Comparison of ENCODE assay signal across 34 mouse cellular contexts in genomic region chr6:85926709-85927108, GRCm38 (mm10). TPM values are rescaled to one million over a fixed set of nuclear protein-coding genes. Genes with fewer than 3 reads are reported as not detected.
DNase-seq lines count a peak whose midpoint lies in the region; ATAC-seq lines count a peak whose summit lies in the region.
"Had no signal": no experiment of that assay in that cellular context is flagged by ENCODE, and none has a peak within 500 bp of the region (broad histone marks: within the 10 kb centered on the region; RNA-seq: fewer than 3 reads in every experiment).

No protein-coding gene starts in this region.

- ATAC-seq in kidney, embryonic 15.5 days (replicated peaks; ENCODE audit: low FRiP score) = no peak
- ATAC-seq in liver, embryonic 16.5 days (ENCODE audit: low read depth) = no peak
- ATAC-seq in liver, embryonic 12.5 days = no peak
- ATAC-seq: forebrain, embryonic 16.5 days; inflammation-experienced regulatory T-cells, adult 6 months; midbrain, embryonic 16.5 days had no signal

- no peaks in the 10 kb centered on the region for H3K27me3 ChIP-seq in kidney, embryonic 15.5 days
- H3K27me3 ChIP-seq in liver, embryonic 16.5 days (ENCODE audit: control insufficient read depth, insufficient read depth, low read depth, low read length) = no peaks in the 10 kb centered on the region
- H3K27me3 ChIP-seq in liver, embryonic 12.5 days (replicated peaks) = no peaks in the 10 kb centered on the region
- H3K27me3 ChIP-seq: heart, embryonic 13.5 days; hindbrain, embryonic 15.5 days; limb, embryonic 15.5 days; neural tube, embryonic 12.5 days had no signal

- no peaks in the 10 kb centered on the region for H3K4me1 ChIP-seq in kidney, embryonic 15.5 days
- no peaks in the 10 kb centered on the region for H3K4me1 ChIP-seq in liver, embryonic 16.5 days (ENCODE audit: control insufficient read depth, low read depth, low read length)
- no peaks in the 10 kb centered on the region for H3K4me1 ChIP-seq in liver, embryonic 12.5 days
- H3K4me1 ChIP-seq: heart, embryonic 13.5 days; hindbrain, embryonic 10.5 days; hindbrain, embryonic 15.5 days; limb, embryonic 10.5 days; limb, embryonic 15.5 days; neural tube, embryonic 12.5 days had no signal

- H3K9me3 ChIP-seq in kidney, embryonic 15.5 days (replicated peaks) = no peaks in the 10 kb centered on the region
- H3K9me3 ChIP-seq in liver, embryonic 16.5 days (replicated peaks; ENCODE audit: control insufficient read depth, low read length) = no peaks in the 10 kb centered on the region
- H3K9me3 ChIP-seq in liver, embryonic 12.5 days (replicated peaks) = no peaks in the 10 kb centered on the region
- H3K9me3 ChIP-seq: G1E; heart, embryonic 13.5 days; hindbrain, embryonic 10.5 days; hindbrain, embryonic 15.5 days; limb, embryonic 10.5 days; limb, embryonic 15.5 days; neural tube, embryonic 12.5 days had no signal

- no peak overlapping the region for H3K4me2 ChIP-seq in kidney, embryonic 15.5 days
- H3K4me2 ChIP-seq in liver, embryonic 16.5 days (ENCODE audit: low read depth, low read length) = no peak overlapping the region
- H3K4me2 ChIP-seq in liver, embryonic 12.5 days = no peak overlapping the region
- H3K4me2 ChIP-seq: heart, embryonic 13.5 days; hindbrain, embryonic 15.5 days; limb, embryonic 15.5 days; lung, embryonic 14.5 days; midbrain, embryonic 11.5 days; neural tube, embryonic 12.5 days had no signal

- peak overlapping the region; percentile 24; the same call in 1 of the 2 replicates for H3K27ac ChIP-seq in kidney, embryonic 15.5 days
- peak overlapping the region; percentile 12 for H3K27ac ChIP-seq in liver, embryonic 16.5 days (ENCODE audit: low read length)
- no peak overlapping the region for H3K27ac ChIP-seq in liver, embryonic 12.5 days
- H3K27ac ChIP-seq: gastrocnemius, adult 2 months; heart, adult 2 months; heart, embryonic 13.5 days; hindbrain, embryonic 10.5 days; hindbrain, embryonic 15.5 days; limb, embryonic 10.5 days; limb, embryonic 15.5 days; neural tube, embryonic 12.5 days had no signal

- WGBS in kidney, embryonic 15.5 days = 93% methylated on average over 1 of the region's 1 CpGs
- 47% methylated on average over 1 of the region's 1 CpGs for WGBS in liver, embryonic 16.5 days (ENCODE audit: insufficient replicate concordance)
- 58% methylated on average over 1 of the region's 1 CpGs for WGBS in liver, embryonic 12.5 days (ENCODE audit: insufficient replicate concordance)

- peak; percentile 41 for DNase-seq in adrenal gland, postnatal 10 days
- no peak for DNase-seq in adrenal gland, adult 18-20 months (ENCODE audit: low spot score in 2 of 2)
- DNase-seq in kidney, adult 8-10 months = no peak
- no peak for DNase-seq in ovary, postnatal 36 days (ENCODE audit: low spot score)
- DNase-seq: cerebellum, adult 18-20 months; cerebellum, postnatal 10 days; gastrocnemius, adult 2 months; gastrocnemius, postnatal 36 days; heart, adult 2 months; heart, postnatal 10 days; layer of hippocampus, adult 9-11 months; lung, embryonic 14.5 days; lung, postnatal 14 days; right cerebral cortex, postnatal 4 days; thymus, adult 2 months; thymus, postnatal 36 days had no signal

- no peak overlapping the region for H3K9ac ChIP-seq in kidney, embryonic 15.5 days
- H3K9ac ChIP-seq in liver, embryonic 16.5 days (ENCODE audit: low read depth, low read length) = no peak overlapping the region
- H3K9ac ChIP-seq in liver, embryonic 12.5 days = no peak overlapping the region
- H3K9ac ChIP-seq: heart, embryonic 13.5 days; hindbrain, embryonic 15.5 days; limb, embryonic 15.5 days; lung, embryonic 14.5 days; neural tube, embryonic 12.5 days had no signal

- H3K4me3 ChIP-seq in kidney, embryonic 15.5 days (replicated peaks) = no peak overlapping the region
- no peak overlapping the region for H3K4me3 ChIP-seq in liver, embryonic 16.5 days (ENCODE audit: low read depth, low read length)
- no peak overlapping the region for H3K4me3 ChIP-seq in liver, embryonic 12.5 days
- H3K4me3 ChIP-seq: erythroblast, embryonic 14.5 days; gastrocnemius, adult 2 months; heart, adult 2 months; heart, embryonic 13.5 days; hindbrain, embryonic 10.5 days; hindbrain, embryonic 15.5 days; limb, embryonic 10.5 days; limb, embryonic 15.5 days; myocyte; neural tube, embryonic 12.5 days had no signal

- H3K36me3 ChIP-seq in kidney, embryonic 15.5 days = peaks cover 77% of the 10 kb centered on the region
- H3K36me3 ChIP-seq in liver, embryonic 16.5 days (ENCODE audit: control insufficient read depth, insufficient read depth) = peaks cover 5% of the 10 kb centered on the region
- peaks cover 81% of the 10 kb centered on the region for H3K36me3 ChIP-seq in liver, embryonic 12.5 days

RNA-seq across cellular contexts. Expression of gene Nat8f1, which starts 11.2 kb away (rescaled TPM):
- 10 to 100 TPM; 21.7 to 24.6 TPM for total RNA-seq in adrenal gland, postnatal 10 days (2021)
- 10 to 100 TPM; 25.5 to 45.2 TPM for total RNA-seq in adrenal gland, adult 18-20 months (2021)
- 46.6 and 52.7 TPM in 2 replicates for polyA plus RNA-seq in kidney, embryonic 15.5 days (2015; fragmentation: Nextera tagmentation; extraction: Ambion mirVana)
- 19.1 and 20.5 TPM in 2 replicates for polyA plus RNA-seq in liver, embryonic 16.5 days (2015; fragmentation: Nextera tagmentation; extraction: Ambion mirVana)
- 3.4 and 4.5 TPM in 2 replicates for polyA plus RNA-seq in liver, embryonic 12.5 days (2016; fragmentation: Nextera tagmentation; extraction: Ambion mirVana)
- polyA plus RNA-seq: erythroblast, embryonic 14.5 days had no signal

RNA-seq across cellular contexts. Expression of gene Tprkb, which starts 15.0 kb away (rescaled TPM):
- 10 to 100 TPM; 36.5 to 48.1 TPM for total RNA-seq in adrenal gland, postnatal 10 days (2021)
- 10 to 100 TPM; 38.4 to 47.2 TPM for total RNA-seq in adrenal gland, adult 18-20 months (2021)
- polyA plus RNA-seq in kidney, embryonic 15.5 days (2015; fragmentation: Nextera tagmentation; extraction: Ambion mirVana) = 41.0 and 41.6 TPM in 2 replicates
- polyA plus RNA-seq in liver, embryonic 16.5 days (2015; fragmentation: Nextera tagmentation; extraction: Ambion mirVana) = 17.2 and 19.1 TPM in 2 replicates
- polyA plus RNA-seq in liver, embryonic 12.5 days (2016; fragmentation: Nextera tagmentation; extraction: Ambion mirVana) = 29.6 and 31.1 TPM in 2 replicates

RNA-seq across cellular contexts. Expression of gene Nat8f4, which starts 22.0 kb away (rescaled TPM):
- 1 to 10 TPM; 6.1 to 9.9 TPM for total RNA-seq in adrenal gland, postnatal 10 days (2021)
- total RNA-seq in adrenal gland, adult 18-20 months (2021) = 1 to 10 TPM; 7.0 to 9.5 TPM
- polyA plus RNA-seq in kidney, embryonic 15.5 days (2015; fragmentation: Nextera tagmentation; extraction: Ambion mirVana) = 5.9 and 6.3 TPM in 2 replicates
- polyA plus RNA-seq in liver, embryonic 16.5 days (2015; fragmentation: Nextera tagmentation; extraction: Ambion mirVana) = 1.7 and 2.0 TPM in 2 replicates
- polyA plus RNA-seq in liver, embryonic 12.5 days (2016; fragmentation: Nextera tagmentation; extraction: Ambion mirVana) = 0.81 and 1.2 TPM in 2 replicates
- polyA plus RNA-seq: erythroblast, embryonic 14.5 days had no signal

RNA-seq across cellular contexts. Expression of gene Dusp11, which starts 34.8 kb away (rescaled TPM):
- 10 to 100 TPM; 83.7 to 91.8 TPM for total RNA-seq in adrenal gland, postnatal 10 days (2021)
- total RNA-seq in adrenal gland, adult 18-20 months (2021) = 100 to 1,000 TPM; 107 to 157 TPM
- 44.1 and 45.0 TPM in 2 replicates for polyA plus RNA-seq in kidney, embryonic 15.5 days (2015; fragmentation: Nextera tagmentation; extraction: Ambion mirVana)
- 20.7 and 28.1 TPM in 2 replicates for polyA plus RNA-seq in liver, embryonic 16.5 days (2015; fragmentation: Nextera tagmentation; extraction: Ambion mirVana)
- polyA plus RNA-seq in liver, embryonic 12.5 days (2016; fragmentation: Nextera tagmentation; extraction: Ambion mirVana) = 37.2 and 38.0 TPM in 2 replicates

RNA-seq across cellular contexts. Expression of gene Nat8f2, which starts 57.8 kb away (rescaled TPM):
- under 1 TPM; 0.63 to 0.88 TPM for total RNA-seq in adrenal gland, postnatal 10 days (2021)
- 1 to 10 TPM; 1.6 to 3.1 TPM for total RNA-seq in adrenal gland, adult 18-20 months (2021)
- 1.2 and 1.5 TPM in 2 replicates for polyA plus RNA-seq in kidney, embryonic 15.5 days (2015; fragmentation: Nextera tagmentation; extraction: Ambion mirVana)
- not detected in 2 replicates for polyA plus RNA-seq in liver, embryonic 16.5 days (2015; fragmentation: Nextera tagmentation; extraction: Ambion mirVana)
- 0.04 TPM in 1 of 2 replicates, not detected in the other for polyA plus RNA-seq in liver, embryonic 12.5 days (2016; fragmentation: Nextera tagmentation; extraction: Ambion mirVana)
- total RNA-seq: gastrocnemius, adult 2 months; gastrocnemius, postnatal 36 days; heart, postnatal 10 days had no signal
- polyA plus RNA-seq: embryonic facial prominence, embryonic 14.5 days; erythroblast, embryonic 14.5 days; forebrain, embryonic 11.5 days; forebrain, embryonic 16.5 days; G1E; heart, adult 2 months; heart, embryonic 13.5 days; hindbrain, embryonic 10.5 days; hindbrain, embryonic 15.5 days; limb, embryonic 10.5 days; limb, embryonic 15.5 days; lung, embryonic 14.5 days; midbrain, embryonic 11.5 days; myocyte; neural tube, embryonic 12.5 days had no signal
